Mouse (Mus musculus) heart, embryonic 11.5 days (tissue): ENCODE measurements around the gene Zap70. TPM values are rescaled to one million over a fixed set of nuclear protein-coding genes. Genes with fewer than 3 reads are reported as not detected.
"Not testable (repeated sequence)": the region's sequence is repeated elsewhere in the genome, so short reads cannot be mapped to it uniquely, and the experiment has no call there.

Experiments
- ATAC-seq: fragments of 200-750 bp; cut with Nextera tagmentation; replicated peaks from 2 replicates; pipeline ENCODE4 v1.8.0; 2017; ENCODE audit warnings: moderate library complexity; ENCODE audit not compliant: insufficient number of reproducible peaks, low FRiP score, low TSS enrichment
- H3K27ac ChIP-seq: fragments of 300-500 bp; sonication (generic); 2 replicates; pipeline ENCODE4 v1.5.1; 2014; ENCODE audit warnings: mild to moderate bottlenecking, low read depth, low read length
- H3K27me3 ChIP-seq: fragments of 300-500 bp; sonication (generic); 2 replicates; pipeline ENCODE4 v1.6.1; 2014; ENCODE audit warnings: mild to moderate bottlenecking, low read length, mixed read lengths; ENCODE audit not compliant: control insufficient read depth, insufficient read depth
- H3K36me3 ChIP-seq: fragments of 300-500 bp; sonication (generic); 2 replicates; pipeline ENCODE4 v1.6.1; 2014; ENCODE audit warnings: mild to moderate bottlenecking, low read length, moderate library complexity, mixed read lengths; ENCODE audit not compliant: control insufficient read depth, insufficient read depth
- H3K4me1 ChIP-seq: fragments of 300-500 bp; sonication (generic); 2 replicates; pipeline ENCODE4 v1.6.1; 2014; ENCODE audit warnings: low read length; ENCODE audit not compliant: control insufficient read depth, insufficient read depth
- H3K4me2 ChIP-seq: fragments of 300-500 bp; sonication (generic); 2 replicates; pipeline ENCODE4 v1.6.1; 2014; ENCODE audit warnings: mild to moderate bottlenecking, moderate library complexity
- H3K4me3 ChIP-seq: fragments of 300-500 bp; sonication (generic); 2 replicates; pipeline ENCODE4 v1.5.1; 2014; ENCODE audit warnings: low read depth, low read length
- H3K9ac ChIP-seq: fragments of 300-500 bp; sonication (generic); 2 replicates; pipeline ENCODE4 v1.6.1; 2014; ENCODE audit warnings: mild to moderate bottlenecking, low read depth, low read length, moderate library complexity
- H3K9me3 ChIP-seq: fragments of 300-500 bp; sonication (generic); replicated peaks from 2 replicates; pipeline ENCODE4 v1.6.1; 2016; ENCODE audit warnings: low read length; ENCODE audit not compliant: control insufficient read depth
- WGBS: fragments of 180-500 bp; shearing (Covaris S2); extraction: QIAGEN DNeasy Blood & Tissue Kit; methylation state at CpG from one replicate; pipeline ENCODE4 v1.1.7; 2014; ENCODE audit not compliant: insufficient replicate concordance; 5-methylcytosine and 5-hydroxymethylcytosine counted together
- polyA plus RNA-seq: library from polyadenylated mRNA; unstranded; fragments of >200 nt; fragmentation: Nextera tagmentation; extraction: Ambion mirVana; gene quantifications from 2 replicates; pipeline ENCODE4 v1.2.1, GENCODE M21; 2014

The Zap70 gene
- polyA plus RNA-seq, 1 experiment from 2014 or later, result 0.26 TPM

GRCm38 (mm10) chr1:36821918-36822317 lies 60.3 kb downstream of the Zap70 start:
- not testable (repeated sequence) for H3K9me3 ChIP-seq, H3K27me3 ChIP-seq, H3K4me3 ChIP-seq, H3K9ac ChIP-seq, H3K4me1 ChIP-seq, ATAC-seq, H3K27ac ChIP-seq, H3K4me2 ChIP-seq
- H3K36me3 ChIP-seq, result peaks cover 20% of the 10 kb centered on the region
- WGBS, result 90% methylated on average over 4 of the region's 4 CpGs

- Histone ChIP-seq H3K27ac (no peak overlapping the region), H3K36me3 (peaks cover 21% of the 10 kb centered on the region)
- WGBS, result 93% methylated on average over 5 of the region's 5 CpGs
Measured at GRCm38 (mm10) chr1:36824356-36824755, 62.8 kb downstream of the Zap70 start.

GRCm38 (mm10) chr1:36830913-36831866 lies 69.6 kb downstream of the Zap70 start:
- ATAC-seq, result no peak
- Histone ChIP-seq H3K9ac (no peak overlapping the region), H3K9me3 (no peaks in the 10 kb centered on the region), H3K36me3 (peaks cover 16% of the 10 kb centered on the region; the same call in 1 of the 2 replicates), H3K27ac (no peak overlapping the region), H3K4me3 (no peak overlapping the region), H3K4me2 (no peak overlapping the region), H3K27me3 (no peaks in the 10 kb centered on the region), H3K4me1 (no peaks in the 10 kb centered on the region)
- WGBS, result 70% methylated on average over 14 of the region's 14 CpGs

More at GRCm38 (mm10) chr1:36824356-36824755, 62.8 kb downstream of the Zap70 start:
- Histone ChIP-seq H3K9me3 (no peaks in the 10 kb centered on the region), H3K27me3 (no peaks in the 10 kb centered on the region), H3K9ac (no peak overlapping the region), H3K4me3 (no peak overlapping the region), H3K4me1 (no peaks in the 10 kb centered on the region), H3K4me2 (no peak overlapping the region)
- no peak for ATAC-seq

Other genes with a start within 250 kb of the Zap70 start
- 2.5 and 3.9 TPM in 2 replicates for gene Cnnm3, start 249.9 kb upstream of the Zap70 start, polyA plus RNA-seq
- 9.8 and 13.6 TPM in 2 replicates for gene Ankrd23, start 224.9 kb upstream of the Zap70 start, polyA plus RNA-seq
- gene Gm42417, start 222.4 kb upstream of the Zap70 start, polyA plus RNA-seq, result 0.44 TPM in 1 of 2 replicates, not detected in the other
- gene Ankrd39, start 214.4 kb upstream of the Zap70 start, polyA plus RNA-seq, result 19.9 and 25.1 TPM in 2 replicates
- gene Sema4c, start 203.4 kb upstream of the Zap70 start, polyA plus RNA-seq, result 0.96 and 2.1 TPM in 2 replicates
- gene Fam178b, start 78.6 kb upstream of the Zap70 start, polyA plus RNA-seq, result 3.5 and 3.7 TPM in 2 replicates
- gene Cox5b, start 70.3 kb upstream of the Zap70 start, polyA plus RNA-seq, result 1,165 and 1,189 TPM in 2 replicates
- gene 4933424G06Rik, start 51.6 kb upstream of the Zap70 start, polyA plus RNA-seq, result 0.46 TPM in 1 of 2 replicates, not detected in the other
- 79.4 and 99.8 TPM in 2 replicates for gene Actr1b, start 47.4 kb upstream of the Zap70 start, polyA plus RNA-seq
- gene Tmem131, start 181.9 kb downstream of the Zap70 start, polyA plus RNA-seq, result 10.6 and 11.4 TPM in 2 replicates